Mouse (Mus musculus) midbrain, postnatal 0 days (tissue): ENCODE measurements around the gene Dnm3. TPM values are rescaled to one million over a fixed set of nuclear protein-coding genes. Genes with fewer than 3 reads are reported as not detected.

Experiments
- ATAC-seq: fragments of 200-750 bp; cut with Nextera tagmentation; 2 replicates; pipeline ENCODE4 v1.8.0; 2017; ENCODE audit warnings: moderate number of reproducible peaks, mild to moderate bottlenecking, moderate TSS enrichment, moderate library complexity; ENCODE audit not compliant: low FRiP score
- DNase-seq: peaks from one replicate; pipeline ENCODE4 v3.0.0-alpha.2; 2015; ENCODE audit warnings: low spot score
- H3K27ac ChIP-seq: fragments of 300-500 bp; sonication (generic); 2 replicates; pipeline ENCODE4 v1.5.1; 2014; ENCODE audit warnings: low read depth, mild to moderate bottlenecking, low read length, mixed read lengths
- H3K27me3 ChIP-seq: fragments of 300-500 bp; sonication (generic); 2 replicates; pipeline ENCODE4 v1.6.1; 2014; ENCODE audit warnings: low read length, control low read depth, mixed read lengths; ENCODE audit not compliant: insufficient read depth
- H3K36me3 ChIP-seq: fragments of 300-500 bp; sonication (generic); 2 replicates; pipeline ENCODE4 v1.6.1; 2014; ENCODE audit warnings: low read length, control low read depth, mixed read lengths; ENCODE audit not compliant: insufficient read depth
- H3K4me1 ChIP-seq: fragments of 300-500 bp; sonication (generic); 2 replicates; pipeline ENCODE4 v1.6.1; 2014; ENCODE audit warnings: mild to moderate bottlenecking, control low read depth, antibody characterized with exemption, low read length, mixed read lengths; ENCODE audit not compliant: insufficient read depth
- H3K4me2 ChIP-seq: fragments of 300-500 bp; sonication (generic); 2 replicates; pipeline ENCODE4 v1.6.1; 2014; ENCODE audit warnings: low read depth, mild to moderate bottlenecking, low read length, mixed read lengths; ENCODE audit not compliant: poor library complexity, severe bottlenecking
- H3K4me3 ChIP-seq: fragments of 300-500 bp; sonication (generic); 2 replicates; pipeline ENCODE4 v1.5.1; 2014; ENCODE audit warnings: low read depth, mild to moderate bottlenecking, low read length, moderate library complexity
- H3K9ac ChIP-seq: fragments of 300-500 bp; sonication (generic); replicated peaks from 2 replicates; pipeline ENCODE4 v1.6.1; 2014; ENCODE audit warnings: mild to moderate bottlenecking, low read length, moderate library complexity, mixed read lengths; ENCODE audit not compliant: poor library complexity, severe bottlenecking
- H3K9me3 ChIP-seq: fragments of 300-500 bp; sonication (generic); 2 replicates; pipeline ENCODE4 v1.6.1; 2016; ENCODE audit warnings: low read length, control low read depth
- CTCF ChIP-seq: IDR thresholded peaks from 2 replicates; pipeline ENCODE4 v1.5.1; 2016; ENCODE audit warnings: antibody characterized with exemption, mild to moderate bottlenecking
- WGBS: fragments of 180-500 bp; shearing (Covaris S2); extraction: QIAGEN DNeasy Blood & Tissue Kit; methylation state at CpG from one replicate; pipeline ENCODE4 v1.1.7; 2014; 5-methylcytosine and 5-hydroxymethylcytosine counted together
- polyA plus RNA-seq: library from polyadenylated mRNA; unstranded; fragments of >200 nt; fragmentation: Nextera tagmentation; extraction: Ambion mirVana; gene quantifications from 2 replicates; pipeline ENCODE4 v1.2.1, GENCODE M21; 2015
- total RNA-seq: library from RNA; depleted of rRNA; stranded (reverse); fragments of >200 nt; gene quantifications from 2 replicates; pipeline ENCODE4 v1.2.3, GENCODE M21; 2014

The Dnm3 gene
- total and polyA plus RNA-seq, 2 experiments from 2014 or later, result 67.0 to 88.5 TPM

DNA sequence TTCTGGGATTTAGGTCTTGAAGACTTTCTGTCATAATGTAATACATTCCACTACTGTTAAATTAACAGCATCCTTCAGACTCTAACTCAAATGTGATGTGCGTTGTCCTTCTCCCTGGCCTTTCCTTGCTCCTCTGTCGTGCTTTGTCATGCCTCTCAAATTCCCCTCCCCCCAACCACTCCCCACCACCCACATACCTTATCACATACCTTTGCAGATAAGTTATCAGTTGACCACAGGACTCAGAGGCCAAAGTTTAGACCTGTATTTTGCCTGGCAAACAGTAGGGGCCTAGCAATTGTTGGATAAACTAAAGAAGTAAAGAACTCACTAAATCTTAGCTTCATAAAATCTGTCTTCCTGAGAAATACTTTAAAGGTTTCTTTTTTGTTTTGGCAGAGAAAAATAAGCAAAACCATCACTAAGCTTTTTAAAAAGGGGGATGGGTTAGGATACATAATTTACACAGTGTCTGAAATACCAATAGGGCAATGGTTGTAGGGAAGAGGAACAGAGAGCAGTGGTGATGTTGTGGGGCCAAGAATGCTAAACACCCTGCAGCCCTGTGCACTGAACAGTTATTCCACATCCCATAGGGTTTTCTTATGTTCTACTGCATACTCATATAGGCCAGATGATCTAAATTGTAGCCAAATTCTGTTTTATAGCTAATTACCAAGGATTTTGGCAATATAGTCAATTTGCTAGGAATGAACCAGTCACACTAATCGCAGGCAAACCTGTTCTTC lies 28.5 kb downstream of the Dnm3 start:
- TF ChIP-seq CTCF, result no peak
- Histone ChIP-seq H3K4me2 (no peak overlapping the region), H3K27ac (no peak overlapping the region), H3K9me3 (no peaks in the 10 kb centered on the region), H3K4me1 (no peaks in the 10 kb centered on the region), H3K9ac (no peak overlapping the region), H3K36me3 (no peaks in the 10 kb centered on the region), H3K4me3 (no peak overlapping the region), H3K27me3 (no peaks in the 10 kb centered on the region)
- WGBS, result 77% methylated on average over 3 of the region's 3 CpGs
- no peak for ATAC-seq
- no peak for DNase-seq

DNA sequence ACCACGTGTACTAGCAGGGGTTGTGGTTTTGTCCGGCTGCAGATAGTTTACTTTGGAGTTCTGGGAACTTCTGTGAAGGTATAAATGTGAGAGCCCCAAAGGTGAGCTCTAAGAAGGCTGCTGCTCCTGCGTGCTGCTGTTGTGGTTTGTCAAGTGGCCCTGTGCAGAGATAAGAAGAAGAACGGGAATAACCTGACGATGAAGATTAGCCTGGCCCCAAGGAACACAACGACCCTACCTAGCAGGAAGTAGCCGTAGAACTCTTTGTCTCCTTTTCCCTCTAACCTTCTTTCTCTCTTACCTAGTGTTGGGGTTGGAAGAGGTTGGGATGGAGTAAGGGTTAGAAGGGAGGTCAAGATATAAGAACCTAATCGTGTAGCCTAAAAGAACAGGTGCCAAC lies 33.0 kb downstream of the Dnm3 start:
- no peaks in the 10 kb centered on the region for H3K27me3 ChIP-seq
- ATAC-seq (no peak), DNase-seq (no peak)
- no peak overlapping the region for H3K27ac ChIP-seq
- H3K9me3 ChIP-seq, result no peaks in the 10 kb centered on the region
- no peak overlapping the region for H3K4me2 ChIP-seq
- no peak overlapping the region for H3K9ac ChIP-seq
- no peak overlapping the region for H3K4me3 ChIP-seq
- no peaks in the 10 kb centered on the region for H3K4me1 ChIP-seq
- 85% methylated on average over 8 of the region's 8 CpGs for WGBS
- TF ChIP-seq CTCF, result no peak
- no peaks in the 10 kb centered on the region for H3K36me3 ChIP-seq

DNA sequence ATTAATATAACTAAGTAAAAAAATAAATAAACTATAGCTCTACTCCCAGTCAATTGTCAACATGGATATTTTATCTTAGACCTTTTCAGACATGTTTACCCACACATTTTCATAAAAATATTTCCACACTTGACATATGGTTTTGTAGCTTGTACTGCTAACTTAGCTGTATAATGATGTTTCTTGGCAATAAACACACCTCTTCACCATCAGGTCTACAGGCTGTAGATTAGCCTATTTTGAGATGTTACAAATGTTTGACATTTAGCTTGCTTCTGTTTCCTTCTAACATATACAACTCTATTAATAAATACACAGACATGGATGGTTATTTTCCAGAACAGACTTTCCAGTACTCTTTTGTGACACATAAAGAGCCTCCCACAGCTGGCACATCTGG lies 38.3 kb downstream of the Dnm3 start:
- H3K9me3 ChIP-seq, result no peaks in the 10 kb centered on the region
- TF ChIP-seq CTCF, result no peak
- no peaks in the 10 kb centered on the region for H3K4me1 ChIP-seq
- H3K4me3 ChIP-seq, result no peak overlapping the region
- no peak for ATAC-seq
- H3K27me3 ChIP-seq, result no peaks in the 10 kb centered on the region
- no peak overlapping the region for H3K9ac ChIP-seq
- no peak for DNase-seq
- no peak overlapping the region for H3K27ac ChIP-seq
- no peak overlapping the region for H3K4me2 ChIP-seq
- no peaks in the 10 kb centered on the region for H3K36me3 ChIP-seq

DNA sequence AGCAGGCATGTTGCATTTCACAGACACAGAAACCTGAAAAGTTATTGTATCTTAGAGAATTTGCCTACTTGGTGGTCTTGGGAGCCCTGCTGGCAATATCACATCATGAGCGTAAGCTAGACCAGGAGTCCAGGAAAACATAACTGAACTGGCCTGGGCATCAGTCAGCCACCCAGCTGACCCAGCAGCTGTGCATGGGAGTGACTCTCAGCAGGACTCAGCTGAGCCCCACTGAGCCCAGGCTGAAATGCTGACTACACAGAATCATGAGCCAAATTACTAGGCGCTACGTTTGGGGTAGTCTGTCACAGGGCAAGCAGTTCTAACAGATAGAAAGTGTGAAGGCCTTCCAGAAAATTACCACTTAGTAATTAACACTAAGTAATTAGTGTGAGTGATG lies 41.2 kb downstream of the Dnm3 start:
- peak; percentile 14 for DNase-seq
- WGBS, result 83% methylated on average over 3 of the region's 3 CpGs

DNA sequence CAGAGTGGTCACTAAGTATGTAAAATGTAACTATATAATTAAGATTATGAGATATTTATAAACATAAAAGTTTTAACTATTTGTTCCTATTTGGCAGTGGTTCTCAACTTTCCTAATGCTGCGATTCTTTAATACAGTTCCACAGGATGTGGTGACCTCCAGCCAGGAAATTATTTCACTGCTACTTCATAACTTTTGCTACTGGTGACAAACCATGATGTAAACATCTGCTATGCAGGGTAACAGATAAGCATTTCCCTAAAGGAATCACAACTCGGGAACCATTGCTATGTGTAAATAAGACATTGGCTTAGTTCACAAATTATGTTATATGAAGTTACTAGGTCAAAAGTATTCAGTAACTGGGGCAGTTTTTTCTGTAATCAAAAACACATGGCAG lies 48.9 kb downstream of the Dnm3 start:
- Histone ChIP-seq H3K4me2 (no peak overlapping the region), H3K9ac (no peak overlapping the region), H3K9me3 (no peaks in the 10 kb centered on the region), H3K27ac (no peak overlapping the region), H3K27me3 (no peaks in the 10 kb centered on the region), H3K4me3 (no peak overlapping the region), H3K4me1 (no peaks in the 10 kb centered on the region), H3K36me3 (no peaks in the 10 kb centered on the region)
- 78% methylated on average over 2 of the region's 2 CpGs for WGBS
- ATAC-seq (no peak), DNase-seq (no peak)
- no peak for TF ChIP-seq CTCF

More for the DNA sequence above, 41.2 kb downstream of the Dnm3 start:
- Histone ChIP-seq H3K4me1 (no peaks in the 10 kb centered on the region), H3K27me3 (no peaks in the 10 kb centered on the region), H3K9ac (no peak overlapping the region), H3K4me3 (no peak overlapping the region), H3K9me3 (no peaks in the 10 kb centered on the region), H3K4me2 (no peak overlapping the region), H3K36me3 (no peaks in the 10 kb centered on the region), H3K27ac (no peak overlapping the region)
- no peak for ATAC-seq
- TF ChIP-seq CTCF, result no peak

DNA sequence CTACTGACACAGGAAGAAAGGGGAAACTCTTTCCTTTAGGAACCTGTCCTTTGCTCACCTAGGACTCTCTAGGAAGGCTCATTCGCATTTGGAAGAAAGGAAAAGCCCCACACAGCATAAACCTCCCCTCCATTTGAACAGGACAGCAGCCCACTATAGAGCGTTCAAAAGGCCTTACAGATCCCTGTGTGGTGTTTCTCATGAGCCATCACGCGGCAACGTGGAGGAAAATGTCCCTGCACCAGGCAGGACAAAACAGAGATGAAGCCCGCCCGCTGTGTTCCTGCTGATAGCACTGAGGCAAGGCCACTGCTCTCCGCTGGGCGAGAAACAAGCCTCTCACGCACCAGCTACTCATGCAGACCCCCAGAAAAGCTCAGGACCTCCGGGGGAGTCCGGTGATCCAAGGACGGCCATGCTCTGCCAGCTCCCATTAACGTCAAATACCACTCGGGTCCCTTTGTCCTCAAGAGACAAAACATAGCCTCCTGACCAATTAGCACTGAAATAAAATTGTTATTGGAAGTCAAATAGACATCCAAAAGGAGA lies 51.8 kb downstream of the Dnm3 start:
- no peak overlapping the region for H3K4me2 ChIP-seq
- no peaks in the 10 kb centered on the region for H3K36me3 ChIP-seq
- no peak for ATAC-seq
- no peak for TF ChIP-seq CTCF
- no peak overlapping the region for H3K27ac ChIP-seq
- no peaks in the 10 kb centered on the region for H3K4me1 ChIP-seq
- no peaks in the 10 kb centered on the region for H3K9me3 ChIP-seq
- no peak overlapping the region for H3K9ac ChIP-seq
- no peak overlapping the region for H3K4me3 ChIP-seq
- no peak for DNase-seq
- no peaks in the 10 kb centered on the region for H3K27me3 ChIP-seq
- 18% methylated on average over 15 of the region's 15 CpGs for WGBS
